Mouse (Mus musculus): ENCODE data around the gene Timmdc1. TPM values are rescaled to one million over a fixed set of nuclear protein-coding genes. Genes with fewer than 3 reads are reported as not detected.

Timmdc1 gene
- polyA plus RNA-seq, 1 experiment from 2014 or later, result 28.9 TPM

DNA sequence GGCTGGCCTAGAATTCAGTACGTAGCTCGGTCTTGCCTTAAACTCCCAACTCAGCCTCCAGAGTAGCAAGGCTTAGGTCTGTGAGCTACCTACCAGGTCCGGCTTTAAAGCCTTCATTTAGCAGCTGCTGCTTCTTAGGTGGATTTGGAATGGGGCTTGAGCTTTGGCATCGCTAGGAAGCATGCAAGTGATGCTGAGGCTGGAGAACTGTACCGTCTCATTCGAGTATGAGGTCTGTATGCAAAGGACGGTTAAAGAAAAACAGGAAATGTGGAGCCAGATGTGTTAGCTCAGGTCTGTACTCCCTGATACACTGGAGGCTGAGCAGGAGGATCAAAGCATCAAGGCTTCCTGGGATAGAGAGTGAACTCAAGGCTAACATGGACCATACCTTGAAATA is 60.3 kb downstream of the Timmdc1 start:
- DNase-seq (ENCODE audit: low spot score), result no peak
- no peak for ATAC-seq (ENCODE audit: insufficient number of reproducible peaks, low FRiP score, low TSS enrichment, low read depth)
- WGBS, result 84% methylated on average over 7 of the region's 7 CpGs
- Histone ChIP-seq H3K36me3 (ENCODE audit: control insufficient read depth, insufficient read depth, low read length) (no peaks in the 10 kb centered on the region), H3K4me1 (ENCODE audit: control insufficient read depth, insufficient read depth, low read length) (no peaks in the 10 kb centered on the region), H3K4me2 (ENCODE audit: low read depth, severe bottlenecking) (no peak overlapping the region), H3K9me3 (ENCODE audit: control insufficient read depth, low read length) (no peaks in the 10 kb centered on the region), H3K4me3 (ENCODE audit: low read depth, low read length) (no peak overlapping the region), H3K9ac (ENCODE audit: low read length) (no peak overlapping the region), H3K27ac (replicated peaks; ENCODE audit: low read depth, low read length) (no peak overlapping the region), H3K27me3 (ENCODE audit: control insufficient read depth, insufficient read depth, low read length) (no peaks in the 10 kb centered on the region)

DNA sequence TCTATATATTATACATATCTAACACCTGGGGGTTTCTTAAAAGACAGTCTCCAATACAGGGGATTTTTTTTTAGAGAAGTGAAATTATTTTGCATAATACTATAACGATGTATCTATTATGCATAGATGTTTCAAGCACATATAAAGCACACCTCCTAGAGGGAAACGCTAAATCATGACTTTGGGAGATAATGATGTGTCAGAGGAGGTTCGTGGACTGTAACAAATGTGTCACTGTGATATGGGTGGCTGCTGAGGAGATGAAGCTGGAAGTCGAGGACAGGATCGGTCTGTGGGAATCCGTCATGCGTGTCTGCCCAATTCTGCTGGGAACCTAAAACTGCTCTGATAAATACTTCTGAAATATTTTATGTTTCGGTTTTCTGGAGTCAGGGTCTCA is 60.7 kb downstream of the Timmdc1 start:
- ATAC-seq (ENCODE audit: insufficient number of reproducible peaks, low FRiP score, low TSS enrichment, low read depth), result no peak
- Histone ChIP-seq H3K4me3 (ENCODE audit: low read depth, low read length) (no peak overlapping the region), H3K9ac (ENCODE audit: low read length) (no peak overlapping the region), H3K9me3 (ENCODE audit: control insufficient read depth, low read length) (no peaks in the 10 kb centered on the region), H3K27me3 (ENCODE audit: control insufficient read depth, insufficient read depth, low read length) (no peaks in the 10 kb centered on the region), H3K4me2 (ENCODE audit: low read depth, severe bottlenecking) (no peak overlapping the region), H3K4me1 (ENCODE audit: control insufficient read depth, insufficient read depth, low read length) (no peaks in the 10 kb centered on the region), H3K36me3 (ENCODE audit: control insufficient read depth, insufficient read depth, low read length) (no peaks in the 10 kb centered on the region), H3K27ac (replicated peaks; ENCODE audit: low read depth, low read length) (no peak overlapping the region)
- no peak for DNase-seq (ENCODE audit: low spot score)
- 85% methylated on average over 8 of the region's 8 CpGs for WGBS

DNA sequence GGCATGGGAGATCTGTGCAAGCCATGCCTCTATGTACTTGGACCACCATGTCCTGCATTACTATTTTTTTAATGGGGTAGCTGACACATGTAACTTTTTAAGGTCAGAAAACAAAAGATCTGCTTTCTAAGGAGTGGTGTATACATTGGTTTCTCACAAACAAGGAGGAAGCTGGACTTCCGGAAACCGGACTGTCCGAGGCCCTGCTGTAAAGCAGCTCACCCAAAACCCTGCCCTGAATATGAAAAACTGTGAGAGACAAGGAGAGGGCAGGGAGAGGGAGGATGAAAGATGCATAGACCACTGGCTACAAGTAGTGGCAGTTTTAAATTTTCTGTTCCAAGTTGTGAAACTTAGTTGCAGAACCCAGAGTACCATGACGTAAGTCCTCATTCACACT is 62.5 kb downstream of the Timmdc1 start:
- Histone ChIP-seq H3K27ac (replicated peaks; ENCODE audit: low read depth, low read length) (no peak overlapping the region), H3K27me3 (ENCODE audit: control insufficient read depth, insufficient read depth, low read length) (no peaks in the 10 kb centered on the region), H3K9me3 (ENCODE audit: control insufficient read depth, low read length) (no peaks in the 10 kb centered on the region), H3K4me1 (ENCODE audit: control insufficient read depth, insufficient read depth, low read length) (no peaks in the 10 kb centered on the region), H3K4me2 (ENCODE audit: low read depth, severe bottlenecking) (no peak overlapping the region), H3K9ac (ENCODE audit: low read length) (no peak overlapping the region), H3K36me3 (ENCODE audit: control insufficient read depth, insufficient read depth, low read length) (no peaks in the 10 kb centered on the region), H3K4me3 (ENCODE audit: low read depth, low read length) (no peak overlapping the region)
- 90% methylated on average over 4 of the region's 4 CpGs for WGBS
- no peak for DNase-seq (ENCODE audit: low spot score)
- no peak for ATAC-seq (ENCODE audit: insufficient number of reproducible peaks, low FRiP score, low TSS enrichment, low read depth)

DNA sequence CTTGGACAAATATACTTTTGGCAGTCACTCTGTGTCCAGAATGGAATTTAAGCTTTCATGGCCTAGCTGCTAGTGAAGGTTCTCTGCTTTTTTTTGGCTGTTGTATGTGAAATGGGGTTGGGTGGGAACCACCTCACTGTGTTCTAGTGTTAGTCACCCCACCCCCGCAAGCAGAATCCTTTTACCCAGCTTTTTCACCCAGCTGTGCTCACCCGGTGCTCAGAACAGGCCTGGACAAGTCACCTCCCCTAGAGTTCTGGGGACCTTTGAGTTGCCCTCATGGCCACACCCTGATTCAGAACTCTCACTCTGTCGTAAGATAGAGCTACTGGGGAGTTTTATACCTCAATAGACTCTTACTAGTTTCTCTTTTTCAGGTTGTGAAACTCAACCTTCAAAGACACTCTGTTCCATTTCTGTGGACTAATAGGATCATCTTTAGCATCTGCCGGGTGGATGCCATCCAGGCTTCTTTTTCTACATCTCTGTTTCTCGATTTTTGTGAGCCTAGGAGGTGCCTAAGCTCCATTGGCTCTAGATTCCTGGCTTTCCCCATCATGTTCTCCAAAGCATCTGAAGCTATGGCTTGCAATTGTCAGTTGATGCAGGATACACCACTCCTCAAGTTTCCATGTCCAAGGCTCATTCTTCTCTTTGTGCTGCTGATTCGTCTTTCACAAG is 63.7 kb downstream of the Timmdc1 start:
- Histone ChIP-seq H3K27me3 (ENCODE audit: control insufficient read depth, insufficient read depth, low read length) (no peaks in the 10 kb centered on the region), H3K4me1 (ENCODE audit: control insufficient read depth, insufficient read depth, low read length) (no peaks in the 10 kb centered on the region), H3K27ac (replicated peaks; ENCODE audit: low read depth, low read length) (no peak overlapping the region), H3K9me3 (ENCODE audit: control insufficient read depth, low read length) (no peaks in the 10 kb centered on the region), H3K9ac (ENCODE audit: low read length) (no peak overlapping the region), H3K4me2 (ENCODE audit: low read depth, severe bottlenecking) (no peak overlapping the region), H3K4me3 (ENCODE audit: low read depth, low read length) (no peak overlapping the region), H3K36me3 (ENCODE audit: control insufficient read depth, insufficient read depth, low read length) (no peaks in the 10 kb centered on the region)
- no peak for DNase-seq (ENCODE audit: low spot score)
- WGBS, result 71% methylated on average over 6 of the region's 6 CpGs
- no peak for ATAC-seq (ENCODE audit: insufficient number of reproducible peaks, low FRiP score, low TSS enrichment, low read depth)

DNA sequence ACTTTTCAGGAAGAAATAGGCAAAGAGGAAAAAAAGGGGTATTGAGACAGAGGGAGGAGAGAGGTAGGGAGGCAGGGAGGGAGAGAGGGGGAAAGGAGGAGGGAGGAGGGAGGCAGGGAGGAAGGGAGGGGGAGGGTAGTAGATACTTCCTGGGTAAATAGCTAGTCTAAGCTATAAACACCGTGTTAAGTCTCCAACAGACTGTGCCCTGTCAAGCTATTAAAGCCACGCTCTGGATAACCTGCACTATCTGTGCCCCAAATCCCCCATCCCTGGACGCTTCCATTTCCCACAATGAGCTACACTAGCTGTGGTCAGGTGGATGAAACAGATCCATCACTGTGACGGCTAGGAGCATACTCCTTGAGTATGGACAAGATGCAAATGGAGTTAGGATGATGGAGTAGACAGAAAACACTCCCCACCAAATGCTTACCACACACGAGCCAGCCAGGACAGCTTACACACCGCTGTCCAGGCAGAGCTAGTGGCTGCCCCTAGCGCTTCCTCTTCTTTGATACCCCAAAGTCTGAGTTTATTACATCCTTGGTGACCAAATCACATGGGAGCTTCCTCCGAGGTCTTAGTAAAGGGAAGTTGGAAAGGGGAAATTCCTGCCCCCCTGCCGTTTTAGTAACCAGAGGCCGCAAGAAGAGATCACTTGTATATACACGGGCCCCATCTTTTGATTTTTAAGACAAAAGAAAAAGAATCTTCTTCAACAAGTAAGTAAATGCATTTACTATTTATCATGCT is 65.5 kb downstream of the Timmdc1 start:
- H3K27me3 ChIP-seq (ENCODE audit: control insufficient read depth, insufficient read depth, low read length), result no peaks in the 10 kb centered on the region
- H3K4me3 ChIP-seq (ENCODE audit: low read depth, low read length), result no peak overlapping the region
- no peaks in the 10 kb centered on the region for H3K9me3 ChIP-seq (ENCODE audit: control insufficient read depth, low read length)
- H3K4me1 ChIP-seq (ENCODE audit: control insufficient read depth, insufficient read depth, low read length), result peaks cover 3% of the 10 kb centered on the region; the same call in 1 of the 2 replicates
- no peak overlapping the region for H3K27ac ChIP-seq (replicated peaks; ENCODE audit: low read depth, low read length)
- 56% methylated on average over 11 of the region's 11 CpGs for WGBS
- H3K9ac ChIP-seq (ENCODE audit: low read length), result no peak overlapping the region
- no peak for DNase-seq (ENCODE audit: low spot score)
- H3K36me3 ChIP-seq (ENCODE audit: control insufficient read depth, insufficient read depth, low read length), result no peaks in the 10 kb centered on the region
- no peak overlapping the region for H3K4me2 ChIP-seq (ENCODE audit: low read depth, severe bottlenecking)
- no peak for ATAC-seq (ENCODE audit: insufficient number of reproducible peaks, low FRiP score, low TSS enrichment, low read depth)

DNA sequence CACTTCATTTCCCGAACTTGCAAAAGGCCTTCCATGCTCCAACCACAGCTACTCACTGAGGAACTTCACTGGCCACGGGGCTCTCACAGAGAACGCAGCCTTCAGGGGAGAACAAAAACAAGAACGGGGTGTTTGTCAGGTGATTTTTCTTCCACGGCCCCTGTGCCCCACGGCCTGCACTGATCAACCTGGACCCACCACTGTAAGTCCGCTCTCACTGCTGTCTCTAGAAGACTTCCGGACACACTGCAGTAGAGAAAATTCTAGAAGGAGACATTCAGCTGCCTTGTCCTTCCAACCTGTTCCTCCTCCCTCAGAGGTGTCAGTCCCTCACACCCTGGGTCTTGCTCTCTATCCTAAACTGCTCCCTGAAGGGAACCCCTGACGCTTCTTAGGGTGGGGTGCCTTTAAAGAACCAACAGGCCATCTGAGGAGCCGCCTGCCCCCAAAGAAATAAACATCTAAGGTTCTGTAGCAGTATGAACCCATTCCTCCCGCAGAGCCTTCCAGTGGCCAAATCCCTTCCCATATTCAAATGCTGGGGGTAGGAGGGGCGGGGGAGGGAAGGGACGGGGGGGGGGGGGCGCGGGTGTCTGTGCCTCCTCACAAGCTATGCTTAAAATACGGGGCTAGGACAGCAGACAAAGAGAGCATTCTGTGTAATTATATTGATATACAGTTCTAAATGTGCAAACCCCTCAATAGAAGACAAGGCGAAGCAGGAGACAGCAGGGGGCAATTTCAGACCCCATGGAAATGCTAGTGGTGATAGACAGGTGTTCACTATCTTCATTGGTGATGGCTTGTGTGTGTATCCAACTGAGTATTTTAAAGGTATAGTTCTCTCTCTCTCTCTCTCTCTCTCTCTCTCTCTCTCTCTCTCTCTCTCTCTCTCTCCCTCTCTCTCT is 66.7 kb downstream of the Timmdc1 start, which contains the start of gene Cd80:
TSS of gene Cd80 (plus strand) at position 51 of the 908 bp plus-strand sequence.
- Histone ChIP-seq H3K4me3 (ENCODE audit: low read depth, low read length) (no peak within 1 kb of the TSS), H3K27me3 (ENCODE audit: control insufficient read depth, insufficient read depth, low read length) (no peaks in the 10 kb centered on the region), H3K4me1 (ENCODE audit: control insufficient read depth, insufficient read depth, low read length) (peaks cover 3% of the 10 kb centered on the region; the same call in 1 of the 2 replicates), H3K9ac (ENCODE audit: low read length) (no peak within 1 kb of the TSS), H3K9me3 (ENCODE audit: control insufficient read depth, low read length) (no peaks in the 10 kb centered on the region), H3K4me2 (ENCODE audit: low read depth, severe bottlenecking) (no peak within 1 kb of the TSS), H3K27ac (replicated peaks; ENCODE audit: low read depth, low read length) (no peak within 1 kb of the TSS), H3K36me3 (ENCODE audit: control insufficient read depth, insufficient read depth, low read length) (no peaks in the 10 kb centered on the region)
- 77% methylated on average over 16 of the region's 17 CpGs for WGBS
- DNase-seq (ENCODE audit: low spot score), result no peak
- no peak for ATAC-seq (ENCODE audit: insufficient number of reproducible peaks, low FRiP score, low TSS enrichment, low read depth)

DNA sequence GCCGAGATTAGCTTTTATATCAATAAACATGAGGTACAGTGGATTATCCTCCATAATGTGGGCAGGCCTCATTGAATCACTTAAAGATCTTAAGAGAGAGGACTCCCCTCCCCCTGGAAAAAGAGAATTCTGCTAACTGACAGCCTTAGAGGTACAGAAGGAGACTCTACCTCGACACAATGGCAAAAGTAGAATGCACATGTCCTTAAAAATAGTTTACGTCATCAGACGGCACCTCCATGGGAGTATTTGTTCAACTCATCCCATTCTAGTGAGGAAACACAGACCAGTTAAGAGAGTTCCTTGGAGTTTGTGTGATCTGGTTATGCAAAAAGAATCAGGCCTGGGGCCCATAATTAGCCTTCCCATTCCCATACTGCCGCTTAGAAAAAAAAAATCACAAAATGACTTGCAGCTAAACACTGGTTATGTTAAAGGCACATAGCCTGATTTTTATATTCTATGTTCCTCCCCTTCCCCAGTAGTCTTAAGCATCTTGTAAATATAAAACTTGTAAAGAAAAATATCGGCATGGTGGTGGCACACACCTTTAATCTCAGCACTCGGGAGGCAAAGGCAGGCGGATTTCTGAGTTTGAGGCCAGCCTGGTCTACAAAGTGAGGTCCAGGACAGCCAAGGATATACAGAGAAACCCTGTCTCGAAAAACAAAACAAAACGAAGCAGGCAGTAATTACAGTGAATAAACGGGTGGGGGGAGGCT is 67.8 kb downstream of the Timmdc1 start:
- Histone ChIP-seq H3K27ac (replicated peaks; ENCODE audit: low read depth, low read length) (no peak overlapping the region), H3K4me3 (ENCODE audit: low read depth, low read length) (no peak overlapping the region), H3K36me3 (ENCODE audit: control insufficient read depth, insufficient read depth, low read length) (0 out of 2 replicates have a peak, but pooled peaks cover 3% of the 10 kb centered on the region), H3K9ac (ENCODE audit: low read length) (no peak overlapping the region), H3K4me1 (ENCODE audit: control insufficient read depth, insufficient read depth, low read length) (peaks cover 3% of the 10 kb centered on the region; the same call in 1 of the 2 replicates), H3K4me2 (ENCODE audit: low read depth, severe bottlenecking) (no peak overlapping the region), H3K27me3 (ENCODE audit: control insufficient read depth, insufficient read depth, low read length) (no peaks in the 10 kb centered on the region), H3K9me3 (ENCODE audit: control insufficient read depth, low read length) (no peaks in the 10 kb centered on the region)
- no peak for ATAC-seq (ENCODE audit: insufficient number of reproducible peaks, low FRiP score, low TSS enrichment, low read depth)
- WGBS, result 74% methylated on average over 11 of the region's 11 CpGs
- DNase-seq (ENCODE audit: low spot score), result no peak

Data from limb, embryonic 11.5 days (tissue).